Mouse (Mus musculus) Muller cell, postnatal 12 days (primary cell): ENCODE results near the gene Slc40a1.

Source experiments
- DNase-seq: peaks from one replicate; pipeline ENCODE4 v3.0.0-alpha.2; 2015; ENCODE audit errors: inconsistent ontology term

Slc40a1 gene

DNA sequence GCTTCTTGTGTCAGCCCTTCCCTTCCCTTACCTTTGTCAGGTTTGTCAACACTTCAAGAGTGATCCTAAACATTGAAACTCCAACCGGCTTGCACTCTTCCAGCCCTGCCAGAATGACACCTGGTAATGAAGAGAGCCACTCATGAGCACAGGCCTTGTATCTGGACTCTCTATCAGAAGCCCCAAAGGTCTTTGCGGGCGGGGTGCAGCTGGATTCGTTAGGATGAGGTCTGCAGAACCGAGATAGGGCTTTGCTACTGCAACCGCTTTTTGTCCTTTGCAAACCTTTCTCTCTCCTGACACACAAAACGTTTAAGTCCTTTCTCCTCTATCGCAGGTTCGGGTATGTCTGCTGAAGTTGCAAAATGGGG, at the start of gene Slc40a1:
Gene Slc40a1 (minus strand): TSS at position 131 of the 371 bp plus-strand sequence.
- no peak for DNase-seq

DNA sequence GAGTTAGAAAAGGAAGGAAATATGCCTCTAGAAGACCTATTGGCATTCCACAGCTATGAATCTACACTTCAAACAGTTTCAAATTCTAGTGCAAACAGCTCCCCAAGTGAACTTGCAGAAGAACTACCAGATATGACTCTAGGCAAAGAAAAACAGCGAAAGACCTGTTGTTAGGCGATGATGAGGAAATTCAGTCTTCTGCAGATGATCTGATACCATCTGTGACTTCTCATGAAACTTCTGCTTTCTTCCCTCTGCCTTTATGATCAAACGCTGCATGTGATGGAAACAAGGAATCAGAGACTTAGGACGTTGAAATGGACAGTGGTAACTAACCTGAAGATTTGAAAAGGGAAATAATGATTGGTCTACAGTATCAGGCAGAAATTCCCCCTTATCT, 45.0 kb upstream of the Slc40a1 start:
- DNase-seq: no peak

DNA sequence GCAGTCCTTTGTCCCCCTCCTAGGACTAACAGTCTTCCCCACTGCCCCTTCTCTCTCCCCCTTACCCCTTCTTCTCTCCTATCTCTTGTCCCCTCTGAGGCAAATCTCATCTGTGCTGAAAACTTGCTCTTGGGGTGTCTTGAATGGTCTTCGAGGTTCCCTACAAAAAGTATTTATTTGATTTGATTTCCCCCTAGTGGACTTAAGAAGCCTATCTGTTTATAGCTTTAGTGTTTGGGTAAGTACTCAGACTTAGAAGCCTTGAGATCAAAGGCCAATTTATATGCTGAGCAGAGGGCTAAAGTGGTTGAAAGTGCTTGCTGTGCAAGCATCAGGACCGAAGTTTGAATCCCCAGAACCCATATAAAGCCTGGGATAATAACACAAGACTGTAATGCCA, 22.7 kb upstream of the Slc40a1 start:
- DNase-seq: no peak

DNA sequence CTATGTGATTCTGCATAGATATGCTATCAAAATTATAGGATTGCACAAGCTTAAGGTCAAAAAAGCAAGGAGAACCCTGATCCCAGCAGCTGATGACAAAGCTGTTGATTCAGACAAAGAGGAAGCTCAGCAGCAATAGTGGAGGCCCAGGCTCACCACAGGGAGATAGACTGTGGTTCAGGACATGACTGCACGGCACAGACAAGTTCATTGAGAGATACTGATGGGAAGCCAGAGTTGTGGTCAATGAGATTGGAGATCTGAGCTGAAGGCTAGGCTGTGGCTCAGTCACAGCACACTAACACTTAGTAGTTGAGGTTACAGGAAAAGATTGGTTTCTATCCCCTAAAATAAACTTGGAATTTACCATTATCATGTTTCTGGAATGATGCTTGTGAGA, 21.5 kb upstream of the Slc40a1 start:
- DNase-seq: no peak

DNA sequence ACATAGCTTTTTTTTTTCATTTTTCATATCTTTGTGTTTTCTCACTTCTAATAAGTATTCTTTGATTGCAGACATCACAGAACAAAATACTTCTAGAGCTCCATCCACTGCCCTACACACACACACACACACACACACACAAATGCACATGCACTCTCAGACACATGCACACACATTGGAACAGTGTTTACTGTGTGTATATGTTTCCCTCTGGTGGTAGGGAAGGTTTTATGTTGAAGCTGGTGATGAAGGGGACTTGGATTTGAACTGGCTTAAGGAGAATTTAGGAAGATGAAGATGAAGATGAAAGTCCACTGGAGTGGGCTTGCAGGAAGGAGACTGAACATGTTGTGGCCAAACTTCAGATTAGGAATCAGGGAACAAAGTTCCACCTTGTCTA, 4.8 kb upstream of the Slc40a1 start:
- DNase-seq: no peak

DNA sequence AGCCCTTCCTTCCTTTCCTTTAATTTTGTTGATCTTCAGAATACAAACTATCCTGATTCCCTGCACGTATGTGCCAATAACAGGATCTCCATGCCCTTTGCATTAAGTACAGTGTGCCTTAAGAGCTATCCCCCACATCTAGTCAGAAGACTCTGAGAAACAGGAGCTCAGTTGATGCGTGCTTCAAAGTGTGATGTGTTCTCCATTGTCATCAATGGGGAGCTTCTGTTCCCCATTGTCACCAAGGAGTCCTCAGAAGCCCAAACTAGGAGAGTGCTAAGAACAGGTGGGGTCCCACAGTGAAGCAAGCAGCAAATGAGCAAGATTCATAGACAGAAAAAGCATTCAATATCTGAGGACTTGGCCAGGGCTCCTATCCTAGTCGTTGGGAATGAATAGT, 588 bp upstream of the Slc40a1 start:
- no peak for DNase-seq

DNA sequence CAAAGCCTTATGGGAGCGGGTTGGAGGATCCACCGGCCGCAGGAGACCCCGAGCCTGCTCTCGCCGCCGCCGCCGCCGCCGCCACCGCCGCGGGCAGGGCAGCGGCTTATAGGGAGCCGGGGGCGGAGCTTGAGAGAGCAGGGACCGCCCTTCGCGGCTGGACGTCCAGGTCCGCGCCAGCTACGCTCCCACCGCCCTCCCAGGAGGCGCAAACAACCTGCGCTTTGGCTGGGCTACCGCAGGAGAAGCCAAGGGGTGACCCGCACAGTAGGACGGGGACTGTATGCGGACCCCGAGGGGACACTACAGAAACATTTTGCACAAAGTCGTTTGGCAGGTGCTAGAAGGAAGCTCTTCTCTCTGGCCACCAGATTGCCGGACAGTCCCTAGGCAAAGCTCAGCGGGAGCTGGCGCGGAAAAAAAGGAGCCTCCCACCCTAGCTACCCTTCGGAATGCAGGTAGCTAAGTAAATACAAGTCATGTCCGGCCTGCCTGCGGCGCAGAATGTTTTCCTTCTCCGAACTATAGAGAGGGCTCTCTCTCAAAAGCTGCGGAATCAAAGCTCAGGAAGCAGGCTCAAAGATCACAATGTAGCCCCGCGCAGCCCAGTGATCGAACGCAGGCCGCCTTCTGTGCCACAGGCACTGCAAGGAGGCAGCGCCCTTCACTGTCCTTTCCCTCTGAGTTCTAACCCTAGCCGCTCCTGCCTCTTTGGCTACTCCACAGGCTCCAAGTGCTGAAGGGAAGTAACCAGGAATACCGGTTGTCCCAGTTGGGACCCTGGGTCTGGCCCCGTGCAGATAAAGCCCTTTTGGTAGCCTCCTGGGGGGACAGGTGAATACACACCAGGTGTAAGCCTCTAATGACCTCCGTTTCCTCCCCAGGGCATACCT, 577 bp downstream of the Slc40a1 start:
- DNase-seq: peak; percentile 83

DNA sequence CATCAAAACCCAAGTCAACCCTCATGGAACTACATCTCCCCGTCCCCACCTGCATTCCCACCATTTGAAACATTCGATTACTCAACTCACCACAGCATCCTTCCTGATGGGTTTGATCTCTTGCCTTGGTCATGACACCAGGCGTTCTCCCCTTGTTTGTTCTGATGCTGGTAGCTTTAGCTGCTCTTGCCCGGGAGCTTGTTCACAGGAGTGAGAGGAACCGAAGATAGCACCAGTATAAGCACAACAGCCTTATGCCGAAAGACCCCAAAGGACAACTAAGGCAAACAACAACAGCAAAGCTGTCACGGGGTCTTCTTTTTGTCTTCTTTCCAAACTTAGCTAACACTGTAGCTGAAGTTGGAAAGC, 1.2 kb downstream of the Slc40a1 start:
- DNase-seq: no peak

DNA sequence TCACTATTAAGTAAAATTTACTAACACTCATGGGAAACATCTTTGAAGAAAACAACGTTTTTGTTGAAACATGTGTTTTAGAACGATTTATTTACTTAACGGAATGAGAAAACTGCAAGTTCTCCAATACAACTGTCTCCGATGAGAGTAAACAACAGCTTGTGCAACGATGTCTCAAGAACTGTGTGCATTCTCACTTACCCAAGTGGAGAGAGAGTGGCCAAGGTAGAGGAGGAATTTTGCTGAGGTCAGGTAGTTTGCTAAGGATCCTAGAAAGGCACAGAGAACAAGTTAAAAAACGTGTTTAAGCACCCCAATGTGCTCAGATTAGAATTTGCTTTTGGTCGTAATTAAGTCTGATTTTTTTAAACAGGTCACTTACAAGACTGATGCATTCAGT, 1.8 kb downstream of the Slc40a1 start:
- DNase-seq: no peak

DNA sequence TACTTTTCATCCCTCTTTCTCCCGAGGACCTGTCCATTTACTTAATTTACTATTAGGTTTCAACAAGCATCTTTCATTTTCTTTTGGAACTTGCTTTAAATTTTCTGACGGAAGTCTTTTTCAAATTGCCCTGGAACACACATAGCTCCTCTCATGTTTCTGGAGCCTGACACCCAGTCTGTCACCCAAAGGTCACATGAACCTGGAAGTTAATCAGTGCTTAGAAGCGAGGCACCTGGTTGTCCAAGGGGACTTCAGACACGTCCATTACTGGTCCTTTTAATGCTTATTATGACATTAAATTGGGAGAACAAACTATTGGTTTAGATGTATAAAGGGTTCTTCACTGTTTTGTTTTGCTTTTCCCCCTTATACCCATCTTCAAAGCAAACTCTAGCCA, 3.0 kb downstream of the Slc40a1 start:
- DNase-seq: no peak

DNA sequence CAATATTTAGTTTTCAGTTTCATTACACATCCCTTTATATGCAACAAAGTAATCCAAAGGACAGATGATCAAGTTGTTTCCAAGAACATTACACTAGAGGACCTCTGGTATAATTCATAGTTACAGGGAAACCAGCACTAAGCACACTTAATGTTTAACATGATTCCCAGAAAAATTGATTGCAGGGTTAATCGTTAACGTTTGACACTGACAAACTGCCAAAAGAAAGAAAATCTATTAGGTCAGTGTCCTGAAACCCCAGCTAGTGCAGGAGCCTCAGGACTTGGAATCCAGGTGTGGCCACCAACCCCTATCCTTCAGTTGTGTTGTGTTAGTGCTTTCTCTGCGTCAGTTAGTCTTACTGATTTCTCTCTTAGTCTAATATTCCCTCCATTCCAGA, 5.6 kb downstream of the Slc40a1 start:
- no peak for DNase-seq

DNA sequence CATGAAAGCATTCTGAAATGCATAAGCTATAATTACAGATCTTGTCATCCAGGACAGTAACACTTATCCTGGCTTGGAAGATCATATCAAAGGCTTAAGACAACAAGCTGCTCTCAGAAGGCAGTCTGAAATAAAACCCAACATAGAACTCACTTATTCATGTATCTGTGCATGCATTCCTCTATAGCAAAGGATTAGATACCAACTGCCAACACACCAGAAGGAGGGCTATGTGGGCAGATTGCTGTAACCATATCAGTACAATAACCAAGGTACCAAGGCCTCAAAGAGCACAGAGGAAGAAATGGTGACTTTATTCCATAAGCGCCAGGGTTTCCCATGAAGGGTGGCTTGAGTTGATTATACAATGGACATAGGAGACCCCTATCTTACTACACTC, 6.6 kb downstream of the Slc40a1 start:
- no peak for DNase-seq

DNA sequence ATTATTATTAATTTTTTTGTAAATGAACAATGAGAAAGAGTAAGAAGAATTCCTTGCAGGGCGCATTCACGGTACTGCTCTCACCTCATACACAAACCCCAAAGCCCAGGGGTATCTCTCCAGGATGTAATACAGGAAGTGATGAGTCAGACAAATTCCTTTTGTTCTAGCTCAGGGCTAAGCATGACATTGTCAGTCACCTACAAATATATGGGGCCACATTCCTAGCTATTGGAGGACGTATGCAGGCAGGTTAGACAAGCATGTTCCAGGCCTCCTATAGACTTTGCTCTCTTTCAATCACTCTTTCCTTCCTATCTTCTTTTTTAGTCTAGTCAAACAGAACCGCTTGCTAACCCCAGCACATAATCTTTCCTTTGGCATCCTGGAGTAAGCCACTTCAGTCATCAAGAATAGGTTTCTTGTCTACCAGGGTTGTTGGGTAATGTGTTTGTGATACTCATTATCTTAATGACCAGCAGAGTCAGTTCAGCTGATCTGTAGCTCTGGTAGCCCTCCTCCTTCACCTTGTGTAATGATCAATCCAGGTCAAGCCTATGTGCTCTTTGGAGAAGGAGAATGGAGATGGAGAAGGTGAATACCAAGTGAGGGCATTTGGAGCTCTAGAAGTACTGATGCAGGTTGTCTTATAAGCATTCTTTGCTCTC, 9.1 kb downstream of the Slc40a1 start:
- DNase-seq: no peak

DNA sequence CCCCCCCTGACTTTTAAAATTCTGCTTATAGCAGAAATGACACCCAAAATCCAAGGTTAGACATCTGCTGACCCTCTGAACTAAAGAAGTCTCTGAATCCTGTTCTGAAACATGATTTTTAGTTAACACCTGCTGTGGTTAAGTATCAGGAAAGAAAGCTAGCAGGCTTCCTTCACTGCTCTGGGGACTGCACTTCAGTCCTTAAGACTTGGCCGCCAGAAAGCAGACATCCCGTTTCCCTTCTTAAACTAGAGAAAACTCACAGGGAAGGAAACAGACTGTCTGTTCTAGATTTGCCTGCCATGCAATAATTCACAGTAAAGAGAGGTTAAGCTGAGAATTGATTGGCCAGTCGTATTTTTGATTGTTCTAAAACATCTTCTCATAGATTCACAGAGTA, 10.1 kb downstream of the Slc40a1 start:
- DNase-seq: no peak

DNA sequence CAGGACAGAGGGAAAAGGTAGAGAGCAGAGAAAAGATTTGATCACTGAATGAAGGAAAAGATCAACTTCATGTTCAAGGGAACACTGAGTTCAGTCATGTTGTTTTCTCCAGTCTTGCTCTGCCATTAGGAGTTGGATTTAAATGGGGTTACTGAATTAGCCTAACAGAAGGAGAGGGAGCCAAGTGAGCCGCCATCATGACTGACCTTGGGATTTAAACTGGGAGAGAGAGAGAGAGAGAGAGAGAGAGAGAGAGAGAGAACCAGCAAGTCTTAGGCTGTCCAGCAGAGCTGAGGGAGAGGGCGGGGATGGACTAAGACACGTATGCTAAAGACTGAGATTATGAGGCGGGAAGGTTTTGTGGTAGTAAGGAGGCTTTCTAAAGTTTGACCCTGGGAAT, 12.1 kb downstream of the Slc40a1 start:
- no peak for DNase-seq

DNA sequence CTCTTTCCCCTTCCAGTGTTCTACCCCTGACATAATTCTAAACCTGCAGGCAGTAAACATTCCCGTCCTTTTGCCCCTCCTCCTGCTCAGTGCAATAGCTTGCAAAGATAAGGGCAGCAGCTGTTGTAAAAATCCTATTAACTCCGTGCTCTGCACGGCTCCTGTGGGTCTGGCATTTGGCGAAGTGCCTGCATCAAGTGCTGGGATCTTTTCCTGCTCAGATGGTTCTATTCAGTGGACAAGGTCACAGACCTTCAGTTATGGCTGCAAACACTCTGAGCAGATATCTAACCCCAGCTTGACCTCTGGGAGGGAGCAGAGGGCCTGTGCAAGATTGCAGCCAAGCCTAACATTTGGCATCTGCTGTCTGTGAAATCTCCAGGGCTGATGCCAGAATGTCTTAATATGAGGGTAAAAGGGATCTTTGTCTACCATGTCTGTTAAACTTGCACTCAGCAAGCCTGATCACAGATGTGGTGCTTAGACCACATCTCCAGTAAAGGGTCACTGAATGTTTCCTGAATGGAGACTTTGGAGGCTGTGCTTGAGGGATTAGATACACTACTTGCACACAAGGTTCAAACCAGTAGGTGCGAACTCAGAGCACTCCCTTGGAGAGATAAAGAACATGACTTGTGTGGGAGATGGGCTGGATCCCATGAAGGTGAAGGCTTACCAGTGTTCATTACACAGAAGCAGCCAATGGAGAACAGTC, 21.1 kb downstream of the Slc40a1 start:
- DNase-seq: peak; percentile 36

DNA sequence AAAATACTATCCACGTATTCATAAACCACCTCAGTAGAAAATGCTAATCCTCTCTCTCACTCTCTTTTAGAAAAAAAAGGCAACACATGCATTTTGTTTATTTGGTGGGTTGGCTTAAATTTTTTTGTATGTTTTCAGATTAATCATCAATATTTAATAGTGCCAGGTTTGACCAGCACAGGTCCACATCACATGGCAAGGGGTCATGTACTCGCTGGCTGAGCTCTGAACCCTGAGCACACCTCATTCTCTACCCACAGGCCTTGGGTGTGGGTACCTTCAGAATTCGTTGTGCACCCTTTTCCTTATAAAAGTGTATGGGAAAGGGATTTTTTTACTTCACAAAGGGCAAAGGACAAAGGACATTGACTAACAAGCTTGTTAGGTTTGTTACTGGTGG, 22.2 kb downstream of the Slc40a1 start:
- no peak for DNase-seq

DNA sequence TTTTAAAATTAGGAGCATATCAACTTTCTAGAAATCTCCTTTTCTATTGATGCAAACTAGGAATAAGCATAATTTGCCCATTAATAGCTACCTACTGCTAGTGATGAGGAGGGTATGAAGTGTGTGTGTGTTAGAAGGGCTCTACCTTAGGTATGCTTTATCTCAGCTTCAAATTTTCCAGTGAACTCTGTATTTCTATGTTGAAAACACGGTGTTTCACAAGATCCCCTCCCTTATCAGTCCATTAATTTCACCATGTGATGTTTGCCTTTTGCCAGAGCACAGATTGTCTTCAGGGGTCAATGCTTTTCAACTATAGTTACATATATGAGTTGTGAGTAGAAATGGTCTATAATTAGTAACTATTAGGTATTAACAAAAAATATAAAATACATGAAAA, 28.3 kb downstream of the Slc40a1 start:
- DNase-seq: no peak

DNA sequence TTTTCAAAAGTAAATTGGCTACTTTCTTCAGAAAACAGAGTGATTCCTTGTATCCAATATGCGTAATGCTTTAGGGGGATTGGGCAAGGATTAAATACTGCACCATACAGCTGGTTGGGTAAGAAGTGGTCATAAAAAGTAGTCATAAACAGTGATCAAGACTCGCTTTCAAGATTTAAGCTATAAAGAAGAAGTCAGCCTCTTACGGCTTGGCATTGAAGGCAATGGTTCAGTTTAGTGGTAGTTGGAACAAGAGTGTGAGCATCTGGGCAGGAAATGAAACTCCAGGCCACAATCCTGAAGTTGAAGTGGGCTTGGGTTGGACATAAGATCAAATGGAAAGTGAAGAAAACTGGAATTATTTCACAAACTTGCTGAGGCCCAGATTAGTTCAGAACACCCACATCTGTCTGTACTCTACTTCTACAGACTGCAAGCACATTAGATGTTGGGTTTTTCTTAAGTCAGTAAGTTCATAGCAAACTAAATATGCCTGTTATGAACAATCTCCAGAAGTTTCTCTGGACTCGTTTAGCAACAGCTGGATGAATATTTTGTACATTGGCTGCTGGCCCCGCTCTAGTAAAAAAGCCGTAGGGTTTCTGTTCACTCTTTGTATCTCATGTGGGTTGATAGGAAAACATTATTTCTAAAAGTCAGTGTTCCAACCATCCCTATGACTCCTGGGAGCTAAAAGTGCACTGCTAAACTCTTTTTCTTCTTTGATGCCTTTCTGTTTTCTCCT, 32.0 kb downstream of the Slc40a1 start:
- no peak for DNase-seq

DNA sequence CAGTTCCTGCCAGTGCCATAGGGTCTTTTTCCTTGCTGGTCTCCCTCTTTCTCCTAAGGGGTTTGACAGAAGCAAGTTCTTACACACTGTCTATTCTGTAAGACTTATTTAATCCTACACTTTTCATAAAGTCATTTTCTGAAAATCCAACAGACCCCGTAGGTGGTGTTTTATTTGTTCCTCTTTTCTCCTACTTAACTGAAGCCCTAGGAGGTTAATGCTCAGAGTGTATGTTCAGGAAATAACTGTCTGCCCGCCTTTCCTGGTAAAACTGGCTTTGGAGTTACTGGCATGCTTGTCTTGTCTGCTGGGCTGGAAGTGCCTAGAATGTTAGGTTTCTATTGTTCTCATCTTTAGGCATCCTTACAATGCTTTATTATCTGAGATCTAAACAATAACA, 34.3 kb downstream of the Slc40a1 start:
- no peak for DNase-seq

DNA sequence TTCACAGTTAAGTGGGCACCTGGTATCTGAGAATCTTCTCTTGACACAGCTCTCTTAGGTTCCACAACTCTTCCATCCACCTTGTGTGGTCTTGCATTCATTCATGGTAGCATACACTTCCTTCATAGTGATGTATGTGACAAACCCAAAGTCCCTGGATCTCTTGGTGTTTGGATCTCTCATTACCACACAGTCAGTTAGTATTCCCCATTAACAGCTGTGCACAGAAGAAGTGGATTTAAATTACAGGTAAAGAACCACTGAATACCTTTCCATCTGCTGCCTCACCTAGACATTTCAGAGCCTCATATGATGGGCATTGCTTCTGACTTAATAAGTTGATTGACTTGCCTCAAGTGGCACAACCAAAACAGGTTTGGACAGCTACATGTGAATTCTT, 36.1 kb downstream of the Slc40a1 start, which contains the start of gene Gm5269:
Gene Gm5269 (minus strand): TSS at position 101 of the 400 bp plus-strand sequence.
- DNase-seq: no peak

DNA sequence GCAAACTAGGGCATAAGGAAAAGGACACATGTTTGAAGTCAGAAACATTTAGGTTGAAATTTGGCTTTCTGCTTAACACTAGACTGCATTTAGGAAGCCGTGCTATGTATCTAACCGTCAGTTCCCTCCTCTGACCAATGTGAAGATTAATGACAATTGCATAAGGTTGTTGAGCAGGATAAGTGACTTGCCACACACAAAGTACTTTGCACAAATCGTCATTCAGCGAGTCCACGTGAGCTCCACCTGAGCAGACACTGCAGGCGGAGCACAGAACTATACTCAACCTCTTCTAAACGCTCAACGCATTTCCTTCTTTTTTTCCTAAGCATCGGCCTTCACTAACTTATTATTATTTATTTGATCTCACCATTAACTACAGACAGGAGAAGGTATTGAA, 39.5 kb downstream of the Slc40a1 start:
- DNase-seq: no peak
